Mouse (Mus musculus): ENCODE measurements around the gene Vmn2r89. TPM values are rescaled to one million over a fixed set of nuclear protein-coding genes. Genes with fewer than 3 reads are reported as not detected.

The Vmn2r89 gene
- total RNA-seq, 2 experiments from 2014 or later, result not detected

Other genes with a start within 250 kb of the Vmn2r89 start
- gene Ear14, start 248.5 kb upstream of the Vmn2r89 start, total RNA-seq (2015; ENCODE audit: low replicate concordance), result not detected in 2 replicates
- gene Ear14, start 248.5 kb upstream of the Vmn2r89 start, total RNA-seq (2017; ENCODE audit: low replicate concordance), result not detected in 2 replicates
- gene Rnase2a, start 195.7 kb upstream of the Vmn2r89 start, total RNA-seq (2015; ENCODE audit: low replicate concordance), result 1.3 TPM in 1 of 2 replicates, not detected in the other
- not detected in 2 replicates for gene Rnase2a, start 195.7 kb upstream of the Vmn2r89 start, total RNA-seq (2017; ENCODE audit: low replicate concordance)
- not detected in 2 replicates for gene Gm7247, start 90.1 kb upstream of the Vmn2r89 start, total RNA-seq (2015; ENCODE audit: low replicate concordance)
- gene Gm7247, start 90.1 kb upstream of the Vmn2r89 start, total RNA-seq (2017; ENCODE audit: low replicate concordance), result not detected in 2 replicates
- gene Vmn2r88, start 41.0 kb upstream of the Vmn2r89 start, total RNA-seq (2015; ENCODE audit: low replicate concordance), result not detected in 2 replicates
- not detected in 2 replicates for gene Vmn2r88, start 41.0 kb upstream of the Vmn2r89 start, total RNA-seq (2017; ENCODE audit: low replicate concordance)
- not detected in 2 replicates for gene Gm5622, start 100.9 kb downstream of the Vmn2r89 start, total RNA-seq (2015; ENCODE audit: low replicate concordance)
- gene Gm5622, start 100.9 kb downstream of the Vmn2r89 start, total RNA-seq (2017; ENCODE audit: low replicate concordance), result not detected in 2 replicates
- gene Gm17175, start 122.2 kb downstream of the Vmn2r89 start, total RNA-seq (2015; ENCODE audit: low replicate concordance), result not detected in 2 replicates
- gene Gm17175, start 122.2 kb downstream of the Vmn2r89 start, total RNA-seq (2017; ENCODE audit: low replicate concordance), result not detected in 2 replicates
- gene Gm17174, start 140.3 kb downstream of the Vmn2r89 start, total RNA-seq (2015; ENCODE audit: low replicate concordance), result not detected in 2 replicates
- not detected in 2 replicates for gene Gm17174, start 140.3 kb downstream of the Vmn2r89 start, total RNA-seq (2017; ENCODE audit: low replicate concordance)
- not detected in 2 replicates for gene Gm17078, start 159.5 kb downstream of the Vmn2r89 start, total RNA-seq (2015; ENCODE audit: low replicate concordance)
- gene Gm17078, start 159.5 kb downstream of the Vmn2r89 start, total RNA-seq (2017; ENCODE audit: low replicate concordance), result not detected in 2 replicates
- not detected in 2 replicates for gene Gm4181, start 183.8 kb downstream of the Vmn2r89 start, total RNA-seq (2015; ENCODE audit: low replicate concordance)
- gene Gm4181, start 183.8 kb downstream of the Vmn2r89 start, total RNA-seq (2017; ENCODE audit: low replicate concordance), result not detected in 2 replicates
- gene Gm17079, start 243.6 kb downstream of the Vmn2r89 start, total RNA-seq (2015; ENCODE audit: low replicate concordance), result not detected in 2 replicates
- gene Gm17079, start 243.6 kb downstream of the Vmn2r89 start, total RNA-seq (2017; ENCODE audit: low replicate concordance), result 0.68 TPM in 1 of 2 replicates, not detected in the other

All from erythroblast, adult 5-6 weeks (primary cell).